Mouse (Mus musculus) liver, postnatal 0 days (tissue): ENCODE results near the gene Hils1. TPM values are rescaled to one million over a fixed set of nuclear protein-coding genes. Genes with fewer than 3 reads are reported as not detected.
A peak's percentile ranks its signal among the peaks of the same experiment; 100 is the strongest.

ENCODE experiments used
- ATAC-seq: fragments of 200-750 bp; cut with Nextera tagmentation; 2 replicates; pipeline ENCODE4 v1.8.0; 2017; ENCODE audit warnings: mild to moderate bottlenecking, moderate library complexity
- DNase-seq: peaks from one replicate; pipeline ENCODE4 v3.0.0-alpha.2; 2016
- H3K27ac ChIP-seq: fragments of 300-500 bp; sonication (generic); 2 replicates; pipeline ENCODE4 v1.5.1; 2014; ENCODE audit warnings: antibody characterized with exemption, moderate library complexity, mild to moderate bottlenecking, low read depth
- H3K27me3 ChIP-seq: fragments of 300-500 bp; sonication (generic); 2 replicates; pipeline ENCODE4 v1.6.1; 2014; ENCODE audit warnings: low read length, control low read depth, mixed read lengths; ENCODE audit not compliant: insufficient read depth
- H3K36me3 ChIP-seq: fragments of 300-500 bp; sonication (generic); replicated peaks from 2 replicates; pipeline ENCODE4 v1.6.1; 2014; ENCODE audit warnings: mild to moderate bottlenecking, control low read depth, low read length, moderate library complexity, mixed read lengths; ENCODE audit not compliant: insufficient read depth
- H3K4me1 ChIP-seq: fragments of 300-500 bp; sonication (generic); 2 replicates; pipeline ENCODE4 v1.6.1; 2014; ENCODE audit warnings: antibody characterized with exemption, mild to moderate bottlenecking, control low read depth; ENCODE audit not compliant: insufficient read depth
- H3K4me2 ChIP-seq: fragments of 300-500 bp; sonication (generic); 2 replicates; pipeline ENCODE4 v1.6.1; 2014; ENCODE audit warnings: low read depth, mild to moderate bottlenecking, low read length, moderate library complexity, mixed read lengths
- H3K4me3 ChIP-seq: fragments of 300-500 bp; sonication (generic); 2 replicates; pipeline ENCODE4 v1.5.1; 2014; ENCODE audit warnings: low read depth, low read length
- H3K9ac ChIP-seq: fragments of 300-500 bp; sonication (generic); replicated peaks from 2 replicates; pipeline ENCODE4 v1.6.1; 2014; ENCODE audit warnings: mild to moderate bottlenecking, moderate library complexity
- H3K9me3 ChIP-seq: fragments of 300-500 bp; sonication (generic); 2 replicates; pipeline ENCODE4 v1.6.1; 2016; ENCODE audit warnings: mild to moderate bottlenecking, control low read depth, low read length, mixed read lengths
- CTCF ChIP-seq: sonication (generic); IDR thresholded peaks from 2 replicates; pipeline ENCODE4 v1.5.1; 2016; ENCODE audit warnings: antibody characterized with exemption, low read depth
- EP300 ChIP-seq: IDR thresholded peaks from 2 replicates; pipeline ENCODE4 v1.6.1; 2016; ENCODE audit warnings: antibody characterized with exemption, low read depth, mild to moderate bottlenecking
- WGBS: fragments of 180-500 bp; shearing (Covaris S2); extraction: QIAGEN DNeasy Blood & Tissue Kit; methylation state at CpG from one replicate; pipeline ENCODE4 v1.1.7; 2014; ENCODE audit not compliant: insufficient replicate concordance; 5-methylcytosine and 5-hydroxymethylcytosine counted together
- polyA plus RNA-seq: library from polyadenylated mRNA; unstranded; fragments of >200 nt; fragmentation: Nextera tagmentation; extraction: Ambion mirVana; gene quantifications from 2 replicates; pipeline ENCODE4 v1.2.1, GENCODE M21; 2015

The Hils1 gene
- polyA plus RNA-seq, 1 experiment from 2014 or later: not detected

DNA sequence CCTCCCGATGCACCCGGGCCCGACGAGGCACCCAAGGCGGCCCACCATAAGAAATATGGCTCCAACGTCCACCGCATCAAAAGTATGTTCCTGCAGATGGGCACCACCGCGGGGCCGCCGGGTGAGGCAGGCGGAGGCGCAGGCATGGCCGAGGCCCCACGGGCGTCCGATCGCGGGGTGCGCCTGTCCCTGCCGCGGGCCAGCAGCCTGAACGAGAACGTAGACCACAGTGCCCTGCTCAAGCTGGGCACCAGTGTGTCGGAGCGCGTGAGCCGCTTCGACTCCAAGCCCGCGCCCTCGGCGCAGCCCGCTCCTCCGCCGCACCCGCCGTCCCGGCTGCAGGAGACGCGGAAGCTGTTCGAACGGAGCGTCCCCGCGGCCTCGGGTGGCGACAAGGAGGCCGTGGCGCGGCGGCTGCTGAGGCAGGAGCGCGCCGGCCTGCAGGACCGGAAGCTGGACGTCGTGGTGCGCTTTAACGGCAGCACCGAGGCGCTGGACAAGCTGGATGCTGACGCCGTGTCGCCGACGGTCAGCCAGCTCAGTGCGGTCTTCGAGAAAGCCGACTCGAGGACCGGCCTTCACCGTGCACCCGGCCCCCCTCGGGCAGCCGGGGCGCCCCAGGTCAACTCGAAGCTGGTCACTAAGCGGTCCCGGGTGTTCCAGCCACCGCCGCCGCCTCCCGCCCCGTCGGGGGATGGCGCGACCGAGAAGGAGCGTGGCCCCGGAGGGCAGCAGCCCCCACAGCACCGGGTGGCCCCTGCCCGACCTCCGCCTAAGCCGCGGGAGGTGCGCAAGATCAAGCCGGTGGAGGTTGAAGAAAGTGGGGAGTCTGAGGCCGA is 24.5 kb downstream of the Hils1 start:
- DNase-seq: peak; percentile 71
- Histone ChIP-seq H3K27ac (peak overlapping the region; percentile 83), H3K9me3 (no peaks in the 10 kb centered on the region), H3K4me3 (peak overlapping the region; percentile 89), H3K36me3 (peaks cover 12% of the 10 kb centered on the region; the same call in 1 of the 2 replicates), H3K4me1 (peaks cover 76% of the 10 kb centered on the region), H3K4me2 (peak overlapping the region; percentile 88), H3K9ac (peak overlapping the region; percentile 93), H3K27me3 (no peaks in the 10 kb centered on the region)
- ATAC-seq: peak; percentile 14
- under 1% methylated on average over 84 of the region's 99 CpGs for WGBS
- TF ChIP-seq CTCF (no peak), EP300 (no peak)

DNA sequence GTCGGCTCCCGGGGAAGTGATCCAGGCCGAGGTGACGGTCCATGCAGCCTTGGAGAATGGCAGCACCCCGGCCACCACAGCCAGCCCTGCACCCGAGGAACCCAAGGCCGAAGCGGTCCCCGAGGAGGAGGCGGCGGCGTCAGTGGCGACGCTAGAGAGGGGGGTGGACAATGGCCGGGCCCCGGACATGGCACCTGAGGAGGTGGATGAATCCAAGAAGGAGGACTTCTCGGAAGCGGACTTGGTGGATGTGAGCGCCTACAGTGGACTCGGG is 25.0 kb downstream of the Hils1 start:
- WGBS: 2% methylated on average over 20 of the region's 20 CpGs
- ATAC-seq (no peak), DNase-seq (peak; percentile 49)
- H3K36me3 ChIP-seq: peaks cover 16% of the 10 kb centered on the region; the same call in 1 of the 2 replicates
- H3K9me3 ChIP-seq: no peaks in the 10 kb centered on the region
- no peak for TF ChIP-seq CTCF
- TF ChIP-seq EP300: no peak
- H3K9ac ChIP-seq: peak overlapping the region; percentile 93
- H3K27me3 ChIP-seq: no peaks in the 10 kb centered on the region
- H3K27ac ChIP-seq: peak overlapping the region; percentile 83
- peak overlapping the region; percentile 88 for H3K4me2 ChIP-seq
- peaks cover 78% of the 10 kb centered on the region for H3K4me1 ChIP-seq
- peak overlapping the region; percentile 89 for H3K4me3 ChIP-seq

DNA sequence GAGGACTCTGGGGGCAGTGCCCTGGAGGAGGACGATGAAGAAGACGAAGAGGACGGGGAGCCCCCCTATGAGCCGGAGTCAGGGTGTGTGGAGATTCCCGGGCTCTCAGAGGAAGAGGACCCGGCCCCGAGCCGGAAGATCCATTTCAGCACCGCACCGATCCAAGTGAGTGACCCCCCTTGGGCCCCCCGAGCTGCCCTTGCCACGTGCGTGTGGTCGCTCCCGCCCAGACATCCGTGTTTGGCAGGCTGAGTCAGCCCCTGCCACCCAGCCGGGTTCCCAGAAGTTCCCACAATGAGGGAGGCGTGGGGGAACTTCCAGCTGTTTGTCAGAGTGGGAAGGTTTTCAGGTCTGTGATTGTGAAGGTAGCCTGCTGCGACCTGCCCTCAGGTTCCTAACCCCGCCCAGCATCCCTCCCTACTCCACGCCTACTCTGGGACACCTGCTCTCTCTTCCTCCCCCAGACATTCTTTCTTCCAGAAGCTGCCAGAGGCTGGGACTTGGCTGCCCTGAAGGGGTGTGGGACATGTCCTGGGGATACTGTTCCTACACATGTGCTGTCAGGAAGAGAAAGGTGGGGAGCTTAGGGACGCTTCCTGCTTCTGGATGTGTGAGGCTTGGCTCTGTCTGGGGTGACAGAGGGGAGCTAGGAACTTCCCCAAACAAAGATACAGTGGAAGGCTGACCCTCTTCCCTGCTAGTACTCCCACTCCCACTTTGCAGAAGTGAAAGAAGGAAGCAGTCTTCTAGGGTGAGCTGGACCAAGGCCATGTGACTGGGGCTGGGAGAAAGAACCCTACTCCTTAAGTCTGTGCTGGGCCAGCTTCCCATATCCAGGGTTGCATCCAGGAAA is 25.6 kb downstream of the Hils1 start:
- 4% methylated on average over 22 of the region's 22 CpGs for WGBS
- peaks cover 74% of the 10 kb centered on the region for H3K4me1 ChIP-seq

DNA sequence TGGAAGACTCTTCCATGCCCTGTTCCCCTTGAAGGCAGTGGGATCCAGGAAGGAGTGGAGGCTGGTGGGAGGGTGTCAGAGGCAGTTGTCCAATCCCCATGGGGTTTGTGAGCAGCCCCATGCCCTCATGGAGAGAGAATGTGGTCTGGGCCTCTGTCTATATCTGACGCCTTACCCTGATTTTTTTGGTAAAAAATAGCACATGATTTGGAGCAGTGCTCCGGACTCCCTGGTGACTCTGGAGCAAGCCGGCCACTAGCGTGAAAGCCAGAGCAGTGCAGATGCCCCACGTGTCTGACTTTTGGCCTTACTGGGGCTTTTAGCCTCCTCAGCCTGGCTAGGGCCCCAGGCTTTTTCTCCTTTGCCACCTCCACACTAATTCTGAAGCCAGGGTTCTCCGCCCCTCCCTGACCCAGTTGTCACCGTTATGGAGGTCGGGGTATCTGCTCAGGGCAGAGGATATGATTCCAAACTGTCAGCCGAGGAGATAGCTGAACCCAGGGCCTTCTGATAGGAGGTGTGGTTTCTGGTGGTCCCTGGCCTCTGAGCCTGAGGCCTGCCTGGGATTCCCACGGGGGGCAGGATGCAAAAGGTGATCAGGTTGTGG is 26.9 kb downstream of the Hils1 start:
- TF ChIP-seq EP300 (peak; percentile 32; the same call in 1 of the 2 replicates), CTCF (no peak)
- no peaks in the 10 kb centered on the region for H3K9me3 ChIP-seq
- peak overlapping the region; percentile 89 for H3K4me3 ChIP-seq
- H3K4me2 ChIP-seq: peak overlapping the region; percentile 88
- H3K27me3 ChIP-seq: no peaks in the 10 kb centered on the region
- H3K27ac ChIP-seq: peak overlapping the region; percentile 52
- H3K4me1 ChIP-seq: peaks cover 74% of the 10 kb centered on the region
- H3K9ac ChIP-seq: peak overlapping the region; percentile 93
- DNase-seq: no peak
- peaks cover 20% of the 10 kb centered on the region for H3K36me3 ChIP-seq
- 42% methylated on average over 10 of the region's 10 CpGs for WGBS
- no peak for ATAC-seq

More for the DNA sequence above, 25.6 kb downstream of the Hils1 start:
- no peak for ATAC-seq
- no peaks in the 10 kb centered on the region for H3K27me3 ChIP-seq
- H3K4me3 ChIP-seq: peak overlapping the region; percentile 89
- H3K9ac ChIP-seq: peak overlapping the region; percentile 93
- H3K9me3 ChIP-seq: no peaks in the 10 kb centered on the region
- H3K4me2 ChIP-seq: peak overlapping the region; percentile 88
- peaks cover 16% of the 10 kb centered on the region; the same call in 1 of the 2 replicates for H3K36me3 ChIP-seq
- peak; percentile 63 for DNase-seq
- TF ChIP-seq CTCF: no peak
- TF ChIP-seq EP300: no peak
- peak overlapping the region; percentile 83 for H3K27ac ChIP-seq

DNA sequence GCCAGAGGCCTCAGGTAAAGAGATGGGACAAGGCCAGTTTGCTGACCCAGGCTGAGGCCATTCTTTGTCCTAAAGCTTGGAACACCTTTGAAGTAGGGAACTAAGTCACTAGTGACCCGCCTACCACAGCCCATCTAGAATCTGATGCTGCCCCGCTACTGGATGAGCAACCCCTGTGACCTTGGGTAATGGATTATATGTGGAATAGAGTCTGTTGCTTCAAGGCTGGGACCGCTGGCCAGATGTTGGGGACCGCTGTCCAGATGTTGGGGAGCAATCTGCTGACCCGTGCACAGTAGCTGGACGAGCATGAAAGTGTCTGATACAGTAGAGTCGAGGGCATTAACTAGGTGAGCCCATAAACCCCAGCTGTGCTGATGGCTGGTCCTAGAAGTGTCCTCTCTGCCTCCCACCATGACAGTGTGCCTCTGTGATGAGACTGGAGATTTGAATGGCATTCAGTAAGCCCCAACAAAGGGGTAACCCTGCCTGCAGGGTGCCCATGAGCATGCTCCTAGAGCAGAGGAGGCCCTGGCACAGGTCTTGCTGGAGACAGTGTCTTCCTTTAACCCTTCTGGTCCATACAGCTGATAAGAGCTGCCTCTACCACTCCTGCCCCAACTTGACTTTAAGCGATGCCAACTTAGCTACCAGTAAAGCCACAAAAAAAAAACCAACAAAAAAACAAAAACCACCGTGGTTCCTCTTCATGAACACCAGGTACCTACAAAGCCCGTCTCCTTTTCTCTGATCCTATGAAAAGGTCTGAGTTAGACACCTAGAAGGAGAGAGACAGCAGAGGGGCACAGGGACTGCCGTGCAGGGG is 27.8 kb downstream of the Hils1 start:
- H3K27ac ChIP-seq: peak overlapping the region; percentile 39; the same call in 1 of the 2 replicates
- H3K9ac ChIP-seq: peak overlapping the region; percentile 93
- TF ChIP-seq CTCF (no peak), EP300 (no peak)
- H3K4me2 ChIP-seq: peak overlapping the region; percentile 88
- DNase-seq (no peak), ATAC-seq (no peak)
- H3K9me3 ChIP-seq: no peaks in the 10 kb centered on the region
- H3K4me1 ChIP-seq: peaks cover 71% of the 10 kb centered on the region
- peak overlapping the region; percentile 89 for H3K4me3 ChIP-seq
- WGBS: 54% methylated on average over 11 of the region's 11 CpGs
- H3K36me3 ChIP-seq: peaks cover 29% of the 10 kb centered on the region
- H3K27me3 ChIP-seq: no peaks in the 10 kb centered on the region
